Mouse (Mus musculus) limb, embryonic 14.5 days (tissue): ENCODE data around the gene Galntl6. TPM values are rescaled to one million over a fixed set of nuclear protein-coding genes. Genes with fewer than 3 reads are reported as not detected.

Experiments used
- ATAC-seq: fragments of 200-750 bp; cut with Nextera tagmentation; 2 replicates; pipeline ENCODE4 v1.8.0; 2017; ENCODE audit warnings: low read depth, moderate number of reproducible peaks, moderate TSS enrichment; ENCODE audit not compliant: low FRiP score
- DNase-seq: peaks from one replicate; pipeline ENCODE4 v3.0.0-alpha.2; 2015; ENCODE audit warnings: low spot score
- H3K27ac ChIP-seq: fragments of 300-500 bp; sonication (generic); replicated peaks from 2 replicates; pipeline ENCODE4 v1.5.1; 2014; ENCODE audit warnings: low read depth, mild to moderate bottlenecking, low read length, moderate library complexity, mixed read lengths
- H3K27me3 ChIP-seq: fragments of 300-500 bp; sonication (generic); 2 replicates; pipeline ENCODE4 v1.6.1; 2014; ENCODE audit warnings: low read length, mixed read lengths; ENCODE audit not compliant: control insufficient read depth, insufficient read depth
- H3K36me3 ChIP-seq: fragments of 300-500 bp; sonication (generic); 2 replicates; pipeline ENCODE4 v1.6.1; 2014; ENCODE audit warnings: mild to moderate bottlenecking, low read length, moderate library complexity, mixed read lengths; ENCODE audit not compliant: control insufficient read depth, insufficient read depth
- H3K4me1 ChIP-seq: fragments of 300-500 bp; sonication (generic); 2 replicates; pipeline ENCODE4 v1.6.1; 2014; ENCODE audit warnings: antibody characterized with exemption, low read length, mixed read lengths; ENCODE audit not compliant: control insufficient read depth, insufficient read depth
- H3K4me2 ChIP-seq: fragments of 300-500 bp; sonication (generic); replicated peaks from 2 replicates; pipeline ENCODE4 v1.6.1; 2014; ENCODE audit warnings: low read depth, mild to moderate bottlenecking, low read length, moderate library complexity; ENCODE audit not compliant: severe bottlenecking
- H3K4me3 ChIP-seq: fragments of 300-500 bp; sonication (generic); replicated peaks from 2 replicates; pipeline ENCODE4 v1.5.1; 2014; ENCODE audit warnings: low read length
- H3K9ac ChIP-seq: fragments of 300-500 bp; sonication (generic); 2 replicates; pipeline ENCODE4 v1.6.1; 2014; ENCODE audit warnings: mild to moderate bottlenecking, low read depth, low read length, moderate library complexity; ENCODE audit not compliant: severe bottlenecking
- H3K9me3 ChIP-seq: fragments of 300-500 bp; sonication (generic); 2 replicates; pipeline ENCODE4 v1.6.1; 2016; ENCODE audit warnings: low read length; ENCODE audit not compliant: control insufficient read depth
- POLR2A ChIP-seq: fragments of 200-500 bp; IDR thresholded peaks from 2 replicates; pipeline ENCODE4 v1.8.0; 2012; ENCODE audit warnings: inconsistent platforms, mild to moderate bottlenecking, moderate library complexity, borderline replicate concordance; ENCODE audit not compliant: insufficient read depth, insufficient read length; ENCODE audit errors: extremely low read depth
- WGBS: fragments of 180-500 bp; shearing (Covaris S2); extraction: QIAGEN DNeasy Blood & Tissue Kit; methylation state at CpG from one replicate; pipeline ENCODE4 v1.1.7; 2014; 5-methylcytosine and 5-hydroxymethylcytosine counted together
- polyA plus RNA-seq, 2 experiments: library from polyadenylated mRNA; depleted of rRNA in 1 of 2; stranded (reverse) in 1 of 2; unstranded in 1 of 2; fragments of >200 nt; fragmentation: Nextera tagmentation in 1 of 2; extraction: Ambion mirVana in 1 of 2; gene quantifications; 2 replicates each; pipeline versions ENCODE4 v1.2.1 to v1.2.3; 2012 to 2014

Galntl6 gene
- polyA plus RNA-seq, 2 experiments, result 0.57 to 0.65 TPM

GRCm38 (mm10) chr8:58228725-58229124 is 683.7 kb downstream of the Galntl6 start:
- Histone ChIP-seq H3K27me3 (no peaks in the 10 kb centered on the region), H3K36me3 (no peaks in the 10 kb centered on the region), H3K9ac (no peak overlapping the region), H3K27ac (no peak overlapping the region), H3K9me3 (no peaks in the 10 kb centered on the region), H3K4me3 (no peak overlapping the region), H3K4me1 (no peaks in the 10 kb centered on the region), H3K4me2 (no peak overlapping the region)
- DNase-seq (no peak), ATAC-seq (no peak)
- TF ChIP-seq POLR2A, result no peak
- WGBS, result 84% methylated on average over 1 of the region's 1 CpGs

- H3K4me3 ChIP-seq, result no peak overlapping the region
- 39% methylated on average over 8 of the region's 8 CpGs for WGBS
- TF ChIP-seq POLR2A, result no peak
- no peak overlapping the region for H3K27ac ChIP-seq
- H3K4me1 ChIP-seq, result no peaks in the 10 kb centered on the region
- H3K9me3 ChIP-seq, result no peaks in the 10 kb centered on the region
- no peaks in the 10 kb centered on the region for H3K27me3 ChIP-seq
- H3K4me2 ChIP-seq, result no peak overlapping the region
- H3K36me3 ChIP-seq, result no peaks in the 10 kb centered on the region
- ATAC-seq (no peak), DNase-seq (no peak)
- H3K9ac ChIP-seq, result no peak overlapping the region
These were observed 694.6 kb downstream of the Galntl6 start for GRCm38 (mm10) chr8:58217885-58218284.

GRCm38 (mm10) chr8:58189694-58190093 is 722.7 kb downstream of the Galntl6 start:
- Histone ChIP-seq H3K9me3 (no peaks in the 10 kb centered on the region), H3K4me1 (no peaks in the 10 kb centered on the region), H3K36me3 (no peaks in the 10 kb centered on the region), H3K4me3 (no peak overlapping the region), H3K4me2 (no peak overlapping the region), H3K9ac (no peak overlapping the region), H3K27me3 (no peaks in the 10 kb centered on the region), H3K27ac (no peak overlapping the region)
- ATAC-seq, result no peak
- 67% methylated on average over 1 of the region's 1 CpGs for WGBS
- TF ChIP-seq POLR2A, result no peak
- DNase-seq, result no peak

GRCm38 (mm10) chr8:58146961-58147360 is 765.5 kb downstream of the Galntl6 start:
- Histone ChIP-seq H3K27me3 (no peaks in the 10 kb centered on the region), H3K4me2 (no peak overlapping the region), H3K4me1 (no peaks in the 10 kb centered on the region), H3K9ac (no peak overlapping the region), H3K36me3 (no peaks in the 10 kb centered on the region), H3K9me3 (no peaks in the 10 kb centered on the region), H3K27ac (no peak overlapping the region), H3K4me3 (no peak overlapping the region)
- WGBS, result 22% methylated on average over 1 of the region's 1 CpGs
- ATAC-seq (no peak), DNase-seq (peak; percentile 57)
- TF ChIP-seq POLR2A, result no peak

- Histone ChIP-seq H3K9ac (no peak overlapping the region), H3K4me3 (no peak overlapping the region), H3K9me3 (no peaks in the 10 kb centered on the region), H3K4me2 (no peak overlapping the region), H3K27me3 (no peaks in the 10 kb centered on the region), H3K27ac (no peak overlapping the region), H3K36me3 (no peaks in the 10 kb centered on the region), H3K4me1 (no peaks in the 10 kb centered on the region)
- WGBS, result 54% methylated on average over 4 of the region's 4 CpGs
- TF ChIP-seq POLR2A, result no peak
- ATAC-seq (no peak), DNase-seq (no peak)
These were observed 825.7 kb downstream of the Galntl6 start for GRCm38 (mm10) chr8:58086733-58087132.

GRCm38 (mm10) chr8:58084931-58085330 is 827.5 kb downstream of the Galntl6 start:
- Histone ChIP-seq H3K36me3 (no peaks in the 10 kb centered on the region), H3K4me2 (no peak overlapping the region), H3K9ac (no peak overlapping the region), H3K4me1 (no peaks in the 10 kb centered on the region), H3K9me3 (no peaks in the 10 kb centered on the region), H3K27ac (no peak overlapping the region), H3K4me3 (no peak overlapping the region), H3K27me3 (no peaks in the 10 kb centered on the region)
- DNase-seq, result no peak
- 61% methylated on average over 6 of the region's 6 CpGs for WGBS
- TF ChIP-seq POLR2A, result no peak
- ATAC-seq, result no peak
